Mouse (Mus musculus) adipocyte (in vitro differentiated cells): ENCODE results near the gene Dkk3.
"Not testable (repeated sequence)": the region's sequence is repeated elsewhere in the genome, so short reads cannot be mapped to it uniquely, and the experiment has no call there.

Experiments used
- DNase-seq: peaks from one replicate; pipeline ENCODE4 v3.0.0-alpha.2; 2016; ENCODE audit warnings: low spot score

Gene Dkk3

GRCm38 (mm10) chr7:112165593-112165992, 6.7 kb upstream of the Dkk3 start:
- DNase-seq: no peak

DNA sequence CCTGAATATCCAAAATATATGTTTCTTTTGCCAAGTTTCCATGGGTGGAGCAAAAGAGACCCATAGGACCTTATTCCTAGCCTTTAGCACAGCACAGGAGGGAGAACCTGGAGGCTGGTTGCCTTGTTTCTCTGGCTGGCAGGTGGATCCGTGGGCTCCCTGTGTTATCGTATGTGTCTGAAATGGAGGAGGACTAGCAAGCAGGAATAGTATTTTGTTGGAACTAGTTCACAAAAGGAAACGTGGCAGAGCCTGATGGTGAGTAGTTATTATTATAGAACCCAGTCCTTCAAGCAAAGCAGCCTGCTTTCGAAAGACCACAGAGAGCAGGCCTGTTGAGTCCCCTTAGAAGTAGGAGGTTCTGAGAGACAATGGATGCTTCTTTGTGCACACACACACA, 6.2 kb upstream of the Dkk3 start:
- not testable (repeated sequence) for DNase-seq

DNA sequence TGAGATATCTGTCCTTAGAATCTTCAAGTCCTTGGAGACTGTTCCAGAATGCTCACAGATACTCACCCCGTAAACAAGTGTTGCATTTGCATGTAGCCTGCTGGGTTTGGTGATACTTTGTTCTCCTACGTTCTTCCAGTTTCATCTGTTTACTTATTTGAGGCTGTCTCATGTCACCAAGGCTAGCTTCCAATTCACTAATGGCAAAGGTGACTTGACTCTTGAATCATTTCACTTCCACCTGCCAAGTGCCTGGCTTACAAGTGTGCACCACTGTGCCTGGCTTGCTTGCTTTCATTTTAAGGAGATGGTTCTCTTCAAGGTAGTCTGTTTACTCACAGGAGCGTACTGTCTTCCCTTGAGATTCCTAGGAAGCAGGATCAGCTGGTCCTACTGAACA, 5.6 kb upstream of the Dkk3 start:
- peak; percentile 17 for DNase-seq

GRCm38 (mm10) chr7:112159835-112160234, 978 bp upstream of the Dkk3 start:
- DNase-seq: no peak

GRCm38 (mm10) chr7:112158316-112158741, 528 bp downstream of the Dkk3 start:
- no peak for DNase-seq

DNA sequence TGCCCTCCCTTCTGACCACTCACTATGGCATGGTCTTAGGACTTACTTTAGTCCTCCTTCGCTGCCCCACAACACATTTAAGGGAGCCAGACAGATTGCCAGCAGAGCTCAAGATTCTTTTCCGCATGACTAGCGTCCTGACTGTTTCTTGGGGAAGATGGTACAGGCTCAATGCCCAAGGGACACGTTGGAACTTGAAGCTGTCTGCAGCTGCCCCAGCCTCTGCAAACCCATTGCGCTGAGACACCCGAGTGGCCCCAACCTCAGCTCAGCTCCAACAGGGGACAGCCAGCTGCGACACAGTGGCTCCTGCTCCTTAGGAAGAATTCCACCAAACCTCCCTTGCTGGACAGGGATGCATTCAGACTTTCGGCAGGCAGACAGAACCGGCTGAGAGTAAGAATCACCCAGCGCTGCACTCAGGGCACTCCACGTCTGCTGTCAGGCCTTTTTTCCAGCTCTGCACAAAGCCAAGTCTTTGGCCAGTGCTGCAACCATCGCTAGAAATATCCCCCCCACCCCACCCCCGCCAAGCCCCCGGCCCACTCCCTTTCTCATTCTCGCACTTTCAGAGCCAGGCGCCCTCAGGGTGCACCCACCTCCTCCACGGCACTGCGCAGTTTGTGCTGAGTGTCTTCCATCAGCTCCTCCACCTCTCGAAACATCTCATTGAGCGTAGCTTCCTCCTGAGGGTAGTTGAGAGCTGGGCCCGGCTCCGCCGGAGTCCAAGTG, 1.1 kb downstream of the Dkk3 start:
- DNase-seq: no peak

DNA sequence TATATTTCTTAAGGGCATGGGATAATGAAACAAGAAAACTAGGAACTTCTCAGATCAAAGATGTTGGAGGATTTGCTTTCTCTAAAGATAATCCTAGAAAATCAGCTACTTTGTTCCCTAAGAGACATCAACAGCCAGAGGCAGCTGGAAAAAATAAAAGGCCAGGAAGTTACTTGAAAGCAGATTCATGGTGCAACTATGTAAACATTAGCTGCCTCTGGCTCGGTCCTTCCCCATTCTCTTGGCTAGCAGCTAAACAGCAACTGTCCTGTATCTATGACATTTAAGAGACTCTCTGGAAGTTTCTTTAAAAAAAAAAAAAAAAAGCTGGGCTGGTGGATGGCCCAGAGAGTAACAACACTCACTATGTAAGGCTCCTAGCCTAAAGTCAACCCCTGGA, 3.7 kb downstream of the Dkk3 start:
- DNase-seq: peak; percentile 27

DNA sequence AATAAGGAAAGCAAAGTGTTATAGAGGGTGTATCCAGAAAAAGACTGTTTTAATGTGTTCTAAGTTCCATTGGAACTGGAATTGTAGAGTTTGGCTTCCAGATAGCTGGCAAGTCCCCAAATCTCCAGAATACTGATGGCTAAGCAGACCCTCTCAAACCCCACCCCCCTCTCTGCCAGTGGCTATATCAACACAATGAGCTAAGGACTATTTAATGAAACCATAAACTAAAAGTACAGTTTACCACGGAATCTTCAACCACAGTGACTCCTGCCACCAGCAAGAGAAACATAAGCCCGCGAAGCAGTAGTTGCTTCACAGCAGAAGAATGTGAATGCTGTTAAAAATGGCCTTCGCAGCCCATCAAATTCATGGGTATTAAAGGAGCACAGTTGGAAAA, 4.4 kb downstream of the Dkk3 start:
- no peak for DNase-seq

DNA sequence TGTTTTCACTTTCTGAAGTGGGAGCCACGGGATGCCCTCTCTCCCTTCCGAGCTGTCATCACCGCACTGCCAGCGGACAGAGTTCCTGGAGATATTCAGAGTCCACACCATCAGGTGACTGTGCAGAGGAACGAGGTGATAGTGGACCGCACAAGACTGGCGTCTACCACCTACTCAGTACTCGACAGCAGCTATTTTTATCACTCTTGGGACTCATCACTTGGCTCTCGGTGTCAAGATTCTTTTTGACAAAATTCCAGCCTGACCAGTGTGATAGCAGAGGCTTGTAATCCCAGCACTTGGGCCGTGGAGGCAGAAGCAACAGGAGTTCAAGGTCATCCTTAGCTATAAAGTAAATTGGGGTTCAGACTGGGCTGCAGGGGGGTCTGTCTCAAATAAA, 9.7 kb downstream of the Dkk3 start:
- DNase-seq: no peak

DNA sequence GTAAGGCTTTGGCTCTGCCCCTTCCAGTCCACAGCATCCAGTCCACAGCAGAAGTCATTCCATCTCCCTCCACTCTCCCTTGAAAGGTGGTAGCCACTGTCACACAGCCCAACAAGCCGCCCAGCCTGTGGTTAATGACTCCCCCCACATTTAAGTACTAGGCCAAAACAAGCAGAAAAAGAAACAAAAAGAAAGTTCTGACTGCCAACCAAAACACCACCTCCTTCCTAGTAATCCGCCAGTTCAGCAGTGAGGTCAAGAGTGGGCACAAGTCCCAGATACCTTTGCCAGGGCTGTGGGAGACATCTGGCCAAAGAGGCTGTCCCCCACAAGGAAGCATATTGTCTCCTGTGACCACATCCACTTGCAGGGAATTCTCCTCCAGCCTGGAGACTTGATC, 10.9 kb downstream of the Dkk3 start:
- DNase-seq: peak; percentile 65

DNA sequence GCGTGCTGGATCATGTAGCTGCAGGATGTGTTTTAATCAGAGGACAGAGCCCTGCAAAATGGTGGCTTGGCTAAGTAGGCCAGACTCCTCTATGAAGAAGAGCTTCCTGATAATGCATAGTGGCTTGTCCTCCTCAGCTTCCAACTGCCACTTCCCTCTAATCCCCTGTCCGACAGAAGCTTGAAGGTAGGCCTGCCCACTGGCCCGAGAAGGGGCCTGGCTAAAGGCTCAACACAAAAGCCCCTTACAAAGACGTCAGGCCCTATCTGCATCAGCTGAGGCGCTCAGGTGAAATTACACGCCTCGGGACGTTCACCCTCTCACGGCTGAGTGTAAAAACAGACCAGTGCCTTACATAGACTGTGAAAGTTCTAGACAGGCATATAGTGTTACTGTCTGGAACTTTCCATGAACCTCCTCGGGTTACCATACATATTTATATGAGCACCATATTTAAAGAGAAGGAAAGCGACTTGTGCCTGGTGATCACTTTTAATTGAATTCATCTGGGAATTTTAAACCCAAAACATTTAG, 14.1 kb downstream of the Dkk3 start:
- DNase-seq: no peak

- no peak for DNase-seq
Observed at GRCm38 (mm10) chr7:112143978-112144377, 14.9 kb downstream of the Dkk3 start.

DNA sequence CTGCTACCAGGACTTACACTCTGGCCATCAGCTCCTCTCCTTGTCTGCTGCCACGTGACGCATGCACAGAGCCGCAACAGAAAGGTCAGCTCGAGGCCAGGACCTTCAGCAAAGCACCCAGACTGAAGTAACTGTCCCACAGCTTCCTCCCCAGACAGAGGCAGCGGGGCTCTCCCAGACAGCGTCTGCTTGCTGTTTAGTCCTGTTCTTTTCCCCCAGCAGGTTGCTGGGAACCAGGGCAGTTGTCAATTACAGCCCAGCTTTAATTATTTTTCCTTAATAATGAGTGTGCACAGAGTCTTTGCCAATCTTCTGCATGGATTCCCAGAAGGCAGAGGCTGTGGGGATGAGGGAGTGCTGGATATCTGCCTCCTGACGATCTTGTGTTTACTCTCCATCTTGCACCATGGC, 15.8 kb downstream of the Dkk3 start:
- DNase-seq: no peak

- no peak for DNase-seq
Observed at GRCm38 (mm10) chr7:112142616-112143015, 16.2 kb downstream of the Dkk3 start.

DNA sequence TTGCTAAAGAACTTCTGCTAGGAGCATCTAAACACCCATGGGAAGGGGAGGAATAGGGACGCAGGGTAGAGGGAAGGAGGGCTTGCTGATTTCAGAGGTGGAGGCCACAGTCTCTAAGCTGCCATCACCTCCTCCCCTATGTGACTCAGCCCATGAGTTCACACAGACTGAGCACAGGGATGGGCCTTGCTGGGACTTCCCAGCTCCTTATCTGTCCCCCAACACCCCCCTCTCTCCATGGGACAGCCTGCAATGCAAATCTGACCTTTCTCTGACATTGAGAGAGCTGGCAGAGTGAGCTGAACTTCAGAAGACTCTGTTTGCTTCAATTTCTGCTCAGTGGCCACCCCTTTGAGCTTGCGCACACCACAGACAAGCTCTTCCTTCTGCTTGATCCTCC, 18.1 kb downstream of the Dkk3 start:
- DNase-seq: no peak

DNA sequence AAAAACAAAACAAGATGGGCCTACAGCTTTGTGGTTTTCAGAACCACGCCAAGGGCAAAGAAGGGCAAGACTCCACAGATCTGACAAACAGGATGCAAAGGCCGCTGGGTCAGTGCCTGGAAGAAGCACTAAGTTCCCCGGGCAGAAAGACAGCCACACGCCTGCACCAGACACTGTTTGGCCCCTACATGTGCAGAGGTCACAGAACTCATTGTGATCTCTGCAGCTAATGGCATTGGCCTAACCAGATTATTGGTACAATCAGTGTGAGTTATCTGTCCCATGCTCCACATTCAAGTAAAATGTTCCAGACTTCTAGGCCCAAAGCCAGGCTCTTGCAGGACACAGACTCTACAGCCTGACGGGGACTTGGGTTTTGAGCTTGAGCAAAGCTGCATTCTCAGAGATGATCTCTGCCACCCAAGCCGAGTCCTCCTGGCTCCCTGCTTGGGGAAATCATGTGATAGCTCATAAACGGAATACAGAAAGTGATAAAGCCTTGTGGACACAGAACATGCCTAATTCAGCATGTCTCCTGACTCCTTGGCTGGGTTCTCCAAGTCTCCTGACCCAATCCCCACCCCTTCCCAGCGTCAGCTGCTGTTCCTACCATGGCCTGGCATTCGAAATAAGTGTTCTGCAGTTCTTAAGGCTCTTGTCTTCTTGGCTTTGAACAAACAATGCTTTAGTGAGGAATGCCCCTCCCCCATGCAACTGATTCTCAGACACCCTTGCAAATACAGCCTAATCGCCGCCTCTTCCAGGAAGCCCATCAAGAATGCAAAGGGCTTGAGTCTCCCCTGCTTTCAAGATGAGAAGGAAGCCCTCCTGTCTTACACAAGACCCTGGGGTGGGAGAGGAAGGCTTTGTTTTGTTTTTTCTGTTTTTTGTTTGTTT, 20.1 kb downstream of the Dkk3 start:
- peak; percentile 92 for DNase-seq

DNA sequence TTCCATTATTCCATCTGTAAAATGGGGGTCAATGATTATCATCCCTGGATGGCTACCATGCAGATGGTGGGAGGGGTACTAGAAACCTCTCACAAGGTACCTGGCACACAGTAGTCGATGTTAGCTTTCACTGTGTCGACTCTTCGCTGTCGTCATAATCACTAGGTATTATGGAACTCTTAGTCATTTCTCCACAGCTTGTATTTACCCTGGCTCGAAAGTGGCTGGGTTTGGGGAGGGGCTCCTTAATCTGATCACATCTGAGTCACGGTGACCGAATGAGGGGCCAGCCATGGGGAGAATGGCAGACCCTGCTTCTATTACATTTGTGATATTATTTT, 20.7 kb downstream of the Dkk3 start:
- DNase-seq: no peak

DNA sequence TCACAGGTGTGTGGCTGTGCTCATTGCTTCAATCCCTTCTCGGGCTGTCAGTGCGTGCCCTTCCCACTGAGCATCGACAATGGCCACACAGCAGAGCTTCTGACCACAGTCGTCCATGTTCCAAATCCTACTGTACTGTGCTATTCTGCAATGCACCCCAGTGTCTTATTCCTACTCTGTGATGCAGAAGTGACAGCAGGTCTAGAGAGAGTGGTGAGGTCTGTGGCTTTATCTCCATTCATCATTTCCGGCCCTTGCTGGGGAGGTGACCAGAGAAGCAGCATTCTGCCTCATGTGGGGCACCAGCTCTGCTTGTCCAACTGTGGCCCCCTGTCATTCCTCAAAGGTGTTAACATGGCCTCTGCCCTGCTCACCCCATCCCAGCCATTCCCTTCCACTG, 22.3 kb downstream of the Dkk3 start:
- DNase-seq: no peak

GRCm38 (mm10) chr7:112135161-112135560, 23.7 kb downstream of the Dkk3 start:
- no peak for DNase-seq

- DNase-seq: no peak
Observed at GRCm38 (mm10) chr7:112133277-112133676, 25.6 kb downstream of the Dkk3 start.

DNA sequence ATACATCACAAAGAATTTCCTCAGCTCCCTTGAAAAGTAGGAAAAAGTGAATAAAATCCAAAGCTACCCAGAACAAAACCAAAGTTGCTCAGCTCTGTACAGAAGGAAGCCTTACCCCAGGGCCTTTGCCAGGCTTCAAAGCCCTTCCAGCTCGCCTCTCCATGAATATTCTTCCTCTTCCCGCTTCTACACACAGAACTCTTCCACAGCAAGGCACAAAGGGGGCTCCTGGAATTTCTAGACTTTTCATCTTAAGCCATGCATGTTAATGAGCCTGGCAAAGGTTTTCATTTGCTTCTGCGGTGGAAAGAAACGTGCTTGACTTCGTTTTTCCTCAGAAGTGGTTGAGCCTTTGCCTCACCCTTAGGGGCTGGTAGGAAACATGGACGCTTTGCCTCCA, 26.9 kb downstream of the Dkk3 start:
- DNase-seq: no peak

DNA sequence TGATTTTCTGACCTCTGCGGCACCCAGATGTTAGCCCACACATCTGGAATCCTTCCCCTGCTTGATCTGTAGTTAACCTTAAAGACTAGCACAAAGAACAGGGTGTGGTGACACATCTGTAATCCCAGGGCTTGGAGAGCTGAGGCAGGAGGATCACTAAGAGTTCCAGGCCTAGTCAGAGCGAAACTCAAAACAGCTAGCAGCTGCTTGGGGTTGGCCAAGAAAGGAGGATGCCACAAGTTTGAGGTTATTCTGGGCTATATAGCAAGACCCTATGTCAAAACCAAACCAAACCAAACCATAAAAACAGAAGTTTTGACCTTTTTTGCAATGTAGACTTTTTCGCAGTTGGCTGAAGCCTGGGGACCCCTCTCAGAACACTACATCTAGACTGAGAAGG, 28.2 kb downstream of the Dkk3 start:
- DNase-seq: no peak

DNA sequence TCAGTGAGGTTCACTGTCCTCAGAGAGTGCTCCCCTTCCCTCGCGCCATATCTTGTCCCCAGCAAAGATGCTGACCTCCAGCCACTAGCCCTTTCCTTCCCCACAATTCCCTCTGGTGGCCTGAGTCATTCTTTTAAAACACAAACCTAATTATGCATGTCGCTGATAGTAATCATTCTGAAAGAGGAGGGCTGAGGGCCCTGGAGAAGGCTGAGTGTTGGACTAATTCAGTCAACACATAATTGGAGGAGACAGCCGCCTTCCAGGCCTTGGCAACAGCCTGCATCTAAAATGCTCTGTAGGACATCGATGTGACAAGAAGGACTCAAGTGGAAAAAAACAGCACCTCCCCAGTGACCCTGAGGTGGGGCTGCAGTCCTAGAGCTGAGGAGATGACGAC, 29.0 kb downstream of the Dkk3 start:
- DNase-seq: no peak
